Mouse (Mus musculus) brain, embryonic 18.5 days (tissue): ENCODE data around the gene Klhdc9.

Experiments
- DNase-seq: peaks from one replicate; pipeline ENCODE4 v3.0.0-alpha.2; 2012; ENCODE audit warnings: low read depth, low spot score

Klhdc9 gene

DNA sequence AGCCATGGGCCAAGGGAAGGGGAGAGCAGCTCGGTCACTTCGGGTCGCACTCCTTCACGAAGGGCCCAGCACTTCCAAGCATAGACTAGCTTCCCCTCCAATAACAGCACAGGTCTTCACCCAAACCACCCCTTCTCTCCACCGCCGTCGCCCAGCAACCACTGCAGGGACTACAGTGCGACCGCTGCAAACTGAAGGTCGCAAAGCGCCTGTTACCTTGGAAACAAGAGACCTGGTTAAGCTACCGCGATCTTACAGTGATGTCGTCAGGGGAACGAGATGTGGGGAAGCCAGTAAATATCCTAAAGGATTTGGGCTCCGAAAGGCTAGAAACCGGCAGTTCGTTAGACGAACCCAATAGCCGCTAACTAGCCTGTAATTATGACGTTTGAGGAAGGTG lies at the start of gene Klhdc9:
Gene Klhdc9 (minus strand): TSS at position 143 of the 400 bp plus-strand sequence.
- peak; percentile 92 for DNase-seq

DNA sequence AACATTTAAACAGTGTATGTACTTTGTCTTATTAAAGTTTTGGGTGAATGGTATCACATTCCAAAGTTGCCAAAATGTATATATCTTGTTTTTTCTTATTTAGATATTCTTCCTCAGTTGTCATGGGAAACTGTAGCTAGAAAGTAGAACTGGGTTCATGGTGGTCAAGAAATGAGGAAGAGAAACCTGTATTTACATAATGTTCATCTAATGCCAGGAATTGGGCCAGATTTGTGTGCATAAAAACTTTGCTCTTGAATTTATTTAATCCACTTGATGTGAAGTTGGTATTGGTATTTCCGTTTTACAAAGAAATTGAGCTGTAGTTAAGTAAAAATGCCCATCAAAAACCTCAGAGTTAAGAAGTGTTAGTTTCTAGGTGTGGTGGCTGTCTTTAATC lies 49.6 kb upstream of the Klhdc9 start:
- DNase-seq = no peak

DNA sequence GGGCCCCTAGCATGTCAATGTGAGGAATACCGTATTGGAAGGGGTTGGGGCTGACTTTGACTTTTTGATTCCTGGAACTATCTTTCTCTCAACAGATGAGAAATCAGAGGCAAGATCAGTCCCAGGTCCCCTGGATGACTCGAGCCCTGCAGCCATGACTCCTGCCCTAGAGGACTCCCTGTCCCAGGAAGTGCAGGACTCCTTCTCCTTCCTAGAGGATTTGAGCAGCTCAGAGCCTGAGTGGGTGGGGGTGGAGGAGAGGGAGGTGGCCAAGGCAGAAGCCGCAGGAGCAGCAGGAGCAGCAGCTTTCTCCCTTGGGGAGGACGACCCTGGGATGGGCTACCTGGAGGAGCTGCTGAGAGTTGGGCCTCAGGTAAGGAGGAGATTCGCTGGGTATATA lies 46.7 kb upstream of the Klhdc9 start:
- no peak for DNase-seq

DNA sequence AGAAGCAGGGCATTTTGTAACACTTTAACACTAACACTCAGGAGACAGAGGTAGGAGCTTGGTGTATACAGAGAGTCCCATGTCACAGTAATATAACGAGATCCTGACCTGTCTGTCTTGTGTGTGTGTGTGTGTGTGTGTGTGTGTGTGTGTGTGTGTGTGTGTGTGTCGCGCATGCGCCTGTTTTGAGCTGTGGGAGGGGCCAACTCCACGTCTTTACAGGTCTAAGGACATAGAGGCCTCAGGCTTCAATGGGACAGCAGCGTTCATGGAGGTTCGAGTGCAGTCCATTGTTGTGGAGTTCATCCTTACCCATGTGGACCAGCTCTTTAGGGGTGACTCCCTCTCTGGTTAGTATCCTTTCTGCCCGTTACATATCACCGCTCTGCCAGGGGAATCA lies 42.4 kb upstream of the Klhdc9 start:
- no peak for DNase-seq

DNA sequence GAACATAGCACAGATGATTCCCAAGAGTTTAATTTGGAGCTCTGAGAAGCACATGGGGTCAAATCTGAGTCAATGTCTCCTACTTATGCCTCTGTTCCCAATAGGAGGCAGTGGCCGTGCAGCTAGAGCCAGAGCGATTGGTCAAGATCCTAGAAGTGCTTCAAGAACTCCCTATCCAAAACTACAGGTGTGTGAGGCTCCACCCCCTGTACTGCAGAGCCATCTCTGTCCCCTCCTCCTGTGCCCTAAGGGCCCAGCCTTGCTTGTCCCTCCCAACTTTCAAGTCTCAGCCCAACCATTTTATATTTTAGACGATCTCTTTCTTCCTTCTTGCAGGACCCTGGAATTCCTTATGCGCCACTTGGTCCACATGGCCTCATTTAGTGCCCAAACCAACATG lies 41.2 kb upstream of the Klhdc9 start:
- DNase-seq = no peak

DNA sequence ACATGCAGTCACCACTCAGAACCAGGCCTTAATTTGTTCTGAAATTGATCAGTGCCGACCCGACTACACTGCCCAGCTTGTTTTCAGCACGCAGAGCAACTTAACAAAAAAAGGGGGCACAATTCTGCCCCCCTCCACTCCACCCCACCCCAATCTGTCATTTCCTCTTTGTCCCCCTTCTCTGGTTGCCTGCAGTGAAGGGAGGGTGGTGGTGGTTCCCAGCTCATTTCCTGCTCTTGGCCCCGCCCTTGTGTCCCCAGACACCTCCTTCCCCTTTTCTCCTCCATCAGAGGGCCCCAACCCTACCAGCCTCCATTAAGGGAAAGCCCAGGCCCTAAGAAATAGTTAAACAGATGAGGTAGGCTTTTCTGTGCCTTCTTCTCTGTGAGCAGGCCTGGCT lies 29.5 kb upstream of the Klhdc9 start:
- DNase-seq = no peak

DNA sequence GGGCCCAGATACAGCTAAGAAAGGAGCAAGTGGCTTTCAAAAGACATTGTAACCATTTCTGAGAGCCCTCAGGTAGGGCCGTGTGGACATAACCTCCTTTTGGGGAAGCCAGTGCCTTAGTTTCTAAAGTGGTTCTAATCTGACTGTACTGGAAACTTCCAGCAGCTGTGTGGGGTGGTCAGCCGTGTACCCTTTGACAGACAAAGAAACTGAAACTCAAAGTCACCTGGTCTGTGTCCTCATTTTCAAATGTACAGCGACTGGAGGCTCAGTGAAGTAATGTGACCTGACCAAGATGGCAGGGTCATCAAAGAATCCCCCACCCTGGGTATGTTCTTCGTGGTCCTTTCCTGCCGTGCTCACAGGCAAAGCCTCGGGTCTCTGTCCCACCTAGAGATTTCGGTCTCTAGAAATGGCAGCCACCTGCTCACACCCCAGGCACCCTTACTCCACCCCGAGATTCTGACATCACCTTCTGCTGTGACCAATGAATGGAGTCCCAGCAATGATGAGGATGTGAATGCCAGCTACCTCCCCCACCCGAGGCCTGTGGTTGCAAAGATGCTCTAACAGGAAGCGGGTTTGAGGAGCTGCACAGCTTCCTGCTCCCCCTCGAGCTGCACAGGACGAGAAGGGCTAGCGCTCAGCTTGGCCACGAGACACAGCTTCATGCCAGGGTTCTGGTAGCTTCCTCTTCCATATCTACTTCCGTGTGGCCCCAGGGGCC lies 27.9 kb upstream of the Klhdc9 start, which contains the start of gene Arhgap30:
Gene Arhgap30 (plus strand): TSS at position 579 of the 727 bp plus-strand sequence.
- no peak for DNase-seq

DNA sequence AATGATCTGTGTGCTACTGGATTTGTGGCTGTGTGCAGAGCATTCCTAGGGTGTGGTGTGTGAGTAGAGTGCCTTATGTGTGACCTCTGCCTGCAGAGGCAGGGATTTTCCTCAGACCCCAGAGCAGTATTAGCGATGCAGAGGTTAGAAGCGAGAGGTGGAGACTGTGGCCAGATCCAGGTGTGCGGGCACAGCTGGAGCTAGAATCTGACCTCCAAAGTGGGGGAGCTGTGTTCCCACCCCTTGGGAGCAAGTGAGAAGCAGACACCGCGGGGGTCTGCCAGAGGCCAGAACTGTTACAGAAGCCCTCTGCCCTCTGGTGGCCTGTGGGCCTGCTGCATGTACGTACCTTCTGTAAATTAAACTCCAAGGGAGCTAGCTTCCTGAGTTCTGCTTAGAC lies 26.5 kb upstream of the Klhdc9 start:
- no peak for DNase-seq

DNA sequence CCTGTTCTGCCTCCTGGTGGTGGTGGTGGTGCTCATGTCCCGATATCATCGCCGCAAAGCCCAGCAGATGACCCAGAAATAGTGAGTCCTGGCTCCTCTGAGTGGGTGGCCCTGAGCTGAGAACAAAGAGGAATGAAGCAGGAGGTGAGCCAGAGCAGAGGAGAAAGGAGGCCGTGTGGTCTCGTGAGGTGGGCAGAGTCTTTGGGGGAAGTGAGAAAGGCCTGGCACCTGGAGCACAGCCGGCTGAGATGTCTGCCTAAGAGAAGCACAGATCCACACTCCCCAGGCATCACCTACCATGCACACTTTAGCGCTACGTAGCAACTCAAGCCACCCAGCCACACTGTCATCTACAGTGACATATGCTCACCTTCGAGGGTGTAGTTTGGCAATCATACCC lies 24.6 kb upstream of the Klhdc9 start:
- DNase-seq = no peak

DNA sequence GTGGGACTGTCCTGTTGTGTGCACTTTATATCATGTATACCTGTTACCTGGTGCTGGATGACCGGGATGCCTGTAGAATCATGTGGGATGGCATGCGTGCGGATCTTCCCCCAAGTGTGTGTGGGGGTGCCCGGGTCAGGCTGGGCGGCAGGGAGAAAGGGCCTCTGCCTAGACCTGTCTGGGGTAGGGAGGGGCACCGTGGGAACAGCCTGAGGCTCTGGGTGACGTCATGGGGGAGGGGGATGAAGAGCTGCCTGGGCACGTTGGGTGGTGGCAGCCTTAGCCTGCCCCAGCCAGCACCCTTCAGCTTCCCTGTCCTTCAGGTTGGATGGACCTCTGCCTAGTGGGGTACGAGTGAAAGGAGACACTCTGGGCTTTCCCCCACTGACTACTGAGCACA lies 23.8 kb upstream of the Klhdc9 start:
- DNase-seq = no peak

DNA sequence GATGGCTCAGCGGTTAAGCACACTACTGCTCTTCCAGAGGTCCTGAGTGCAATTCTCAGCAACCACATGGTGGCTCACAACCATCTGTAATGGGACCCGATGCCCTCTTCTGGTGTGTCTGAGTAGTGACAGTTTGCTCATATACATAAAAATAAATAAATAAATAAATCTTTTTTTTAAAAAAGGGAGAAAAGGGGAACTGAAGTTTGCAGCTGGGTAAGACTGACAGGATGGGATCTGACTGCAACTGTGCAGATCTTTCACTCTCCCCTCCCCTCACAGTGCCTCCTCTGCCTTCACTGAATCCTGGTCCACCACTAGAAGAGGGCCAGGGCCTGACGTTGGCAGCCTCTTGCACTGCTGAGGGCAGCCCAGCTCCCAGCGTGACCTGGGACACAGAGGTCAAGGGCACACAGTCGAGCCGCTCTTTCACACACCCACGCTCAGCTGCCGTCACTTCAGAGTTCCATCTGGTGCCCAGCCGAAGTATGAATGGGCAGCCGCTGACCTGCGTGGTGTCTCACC lies 21.6 kb upstream of the Klhdc9 start:
- DNase-seq = no peak

DNA sequence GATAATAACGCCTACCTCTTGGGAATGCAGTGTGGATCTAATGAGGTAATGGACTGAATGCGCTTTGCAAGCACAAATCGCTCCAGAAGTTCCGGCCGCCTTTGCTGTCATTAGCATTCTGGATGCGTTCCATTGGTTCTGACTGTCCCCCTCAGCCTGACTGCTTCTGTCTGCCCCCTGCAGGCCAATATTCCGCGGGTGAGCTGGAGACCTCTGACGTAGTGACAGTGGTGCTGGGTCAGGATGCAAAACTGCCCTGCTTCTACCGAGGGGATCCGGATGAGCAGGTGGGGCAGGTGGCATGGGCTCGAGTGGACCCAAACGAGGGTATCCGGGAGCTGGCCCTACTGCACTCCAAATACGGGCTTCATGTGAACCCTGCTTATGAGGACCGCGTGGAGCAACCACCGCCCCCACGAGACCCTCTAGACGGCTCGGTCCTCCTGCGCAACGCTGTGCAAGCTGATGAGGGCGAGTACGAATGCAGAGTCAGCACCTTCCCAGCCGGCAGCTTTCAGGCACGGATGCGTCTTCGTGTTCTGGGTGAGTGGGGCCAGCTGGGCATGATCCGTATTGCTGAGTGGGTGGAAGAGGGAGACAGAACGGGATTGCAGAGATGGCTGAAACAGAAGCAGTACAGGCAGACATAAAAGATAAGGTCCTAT lies 19.5 kb upstream of the Klhdc9 start:
- peak; percentile 50 for DNase-seq

DNA sequence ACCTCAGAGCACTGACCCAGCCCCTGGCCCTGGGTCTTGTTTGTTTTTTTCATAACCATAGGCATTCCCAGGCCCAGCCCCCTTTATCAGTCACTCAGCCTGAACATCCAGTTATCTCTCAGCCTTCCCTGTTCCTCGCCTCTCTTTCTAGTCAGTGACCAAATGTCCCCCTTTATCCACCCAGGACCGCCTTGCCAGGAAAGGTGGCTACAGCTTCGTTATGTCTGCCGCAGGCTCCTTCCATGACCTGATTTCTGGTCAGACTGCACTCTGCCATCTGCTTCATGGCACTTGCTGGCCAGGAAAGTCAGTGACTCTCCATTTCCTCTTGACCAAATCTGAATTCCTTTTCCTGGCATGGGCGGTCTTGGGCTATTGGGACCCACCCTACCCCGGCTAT lies 17.7 kb upstream of the Klhdc9 start:
- DNase-seq = no peak

DNA sequence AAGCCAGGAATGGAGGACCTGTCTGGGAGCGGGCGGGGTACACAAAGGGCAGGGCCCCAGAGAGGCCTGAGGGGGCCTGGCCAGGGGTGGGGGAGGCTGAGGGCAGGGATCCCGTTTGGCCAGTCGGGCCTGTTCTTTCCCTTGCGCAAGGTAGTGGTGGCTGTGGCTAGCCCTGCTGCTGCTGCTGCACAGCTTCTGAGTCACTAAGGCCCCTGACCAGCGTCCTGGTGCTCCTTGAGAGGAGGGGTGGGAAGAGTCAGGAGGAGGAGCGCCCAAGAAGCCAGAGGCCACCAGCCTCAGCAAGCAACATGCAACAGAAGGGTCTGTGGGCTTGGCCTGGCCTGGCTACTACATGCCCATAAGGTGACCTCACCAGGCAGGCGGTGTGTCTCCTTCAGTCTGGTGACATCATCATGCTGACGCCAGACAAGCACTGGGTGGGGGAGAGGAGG lies 15.1 kb upstream of the Klhdc9 start:
- DNase-seq = no peak

DNA sequence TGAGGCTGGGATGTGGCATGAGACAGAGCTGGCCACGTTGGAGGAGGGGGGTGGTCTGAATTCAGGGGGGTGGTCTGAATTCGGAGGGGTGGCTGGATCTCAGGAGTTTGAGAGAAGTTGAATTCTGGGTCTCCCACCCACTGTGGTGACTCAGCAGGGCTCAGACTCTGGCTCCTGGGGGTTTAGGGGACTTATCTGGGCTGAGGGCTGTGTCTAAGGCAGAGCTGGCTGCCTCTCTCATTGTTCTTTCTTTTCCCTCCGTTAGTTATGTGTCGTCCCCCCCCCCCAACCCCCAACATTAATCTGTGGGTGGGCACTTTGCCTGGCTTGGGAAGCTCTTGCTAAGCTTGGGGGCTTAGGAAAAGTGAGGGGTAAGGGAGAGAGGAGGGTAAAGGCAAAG lies 13.3 kb upstream of the Klhdc9 start:
- DNase-seq = no peak

DNA sequence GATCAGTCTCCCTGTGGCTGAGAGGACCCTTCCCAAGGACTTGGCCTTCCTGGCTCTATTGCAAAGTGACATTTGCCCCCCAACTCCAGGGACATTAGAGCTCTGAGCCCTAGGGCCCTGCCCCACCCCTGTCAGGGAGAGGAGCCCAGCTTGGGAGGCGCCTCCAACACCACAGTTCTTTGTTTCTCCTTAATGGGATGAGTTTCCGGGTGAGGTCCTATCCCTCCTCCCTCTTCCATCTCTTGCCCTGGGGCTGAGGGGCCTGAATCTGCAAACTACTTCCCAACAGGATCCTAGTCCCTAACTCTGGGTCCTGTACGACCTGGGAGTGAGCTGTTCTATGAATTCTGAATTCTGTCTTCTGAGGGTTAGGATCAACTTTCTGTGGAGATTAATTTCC lies 12.3 kb upstream of the Klhdc9 start:
- no peak for DNase-seq

DNA sequence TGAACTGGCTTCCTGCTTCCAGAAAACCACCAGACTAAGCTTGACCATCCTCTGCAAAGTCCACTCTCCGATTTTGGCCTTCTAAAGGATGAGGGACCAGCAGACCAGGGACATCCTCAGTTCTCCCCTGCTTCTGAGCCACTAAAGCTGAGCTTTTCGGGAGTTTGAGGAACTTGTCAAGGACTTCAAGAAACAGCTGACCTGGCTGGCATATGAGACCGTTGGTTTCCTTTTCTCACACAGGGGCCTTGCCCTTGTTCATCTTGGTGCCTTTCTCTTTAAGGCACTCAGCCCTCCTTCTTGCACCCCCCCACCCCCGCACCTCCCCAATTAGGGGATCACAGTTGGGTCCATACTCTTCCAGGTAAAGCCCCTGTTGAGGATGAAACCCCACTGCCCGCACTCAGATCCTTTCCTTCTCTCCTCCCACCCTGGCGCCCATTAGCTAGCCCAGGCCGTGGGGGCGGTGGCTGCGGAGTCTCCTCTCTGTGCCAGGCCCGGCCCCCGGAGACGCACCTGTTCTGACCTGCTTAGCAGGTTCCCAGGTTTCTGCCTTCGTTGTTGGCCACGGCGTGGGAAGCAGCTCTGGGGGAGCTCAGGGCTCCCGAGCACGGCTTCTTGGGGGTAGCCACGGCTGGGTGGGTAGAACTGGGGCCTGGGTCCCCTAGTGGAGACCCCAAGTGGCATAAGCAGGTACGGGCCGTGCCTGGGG lies 9.4 kb upstream of the Klhdc9 start, which contains the start of gene Nectin4:
Gene Nectin4 (plus strand): TSS at position 255 of the 712 bp plus-strand sequence.
- no peak for DNase-seq

DNA sequence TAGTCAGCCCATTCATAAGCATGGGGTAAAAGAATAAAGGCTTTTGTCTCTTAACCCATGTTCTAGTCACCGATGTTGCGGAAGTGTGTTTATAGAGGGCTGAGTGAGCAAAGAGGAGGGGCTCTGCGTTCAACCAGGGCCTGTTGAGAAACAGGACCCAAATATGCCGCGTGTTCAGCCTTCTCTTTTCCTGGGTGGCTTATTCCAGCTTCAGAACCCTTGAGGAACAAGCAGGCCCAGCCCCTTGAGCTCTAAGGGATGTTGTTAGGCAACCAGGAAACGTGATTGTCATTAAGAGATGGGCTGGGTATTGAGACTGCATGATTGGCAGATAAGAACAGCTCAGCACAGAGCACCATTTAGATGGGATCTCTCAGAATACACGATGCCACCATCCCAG lies 5.3 kb upstream of the Klhdc9 start:
- no peak for DNase-seq

DNA sequence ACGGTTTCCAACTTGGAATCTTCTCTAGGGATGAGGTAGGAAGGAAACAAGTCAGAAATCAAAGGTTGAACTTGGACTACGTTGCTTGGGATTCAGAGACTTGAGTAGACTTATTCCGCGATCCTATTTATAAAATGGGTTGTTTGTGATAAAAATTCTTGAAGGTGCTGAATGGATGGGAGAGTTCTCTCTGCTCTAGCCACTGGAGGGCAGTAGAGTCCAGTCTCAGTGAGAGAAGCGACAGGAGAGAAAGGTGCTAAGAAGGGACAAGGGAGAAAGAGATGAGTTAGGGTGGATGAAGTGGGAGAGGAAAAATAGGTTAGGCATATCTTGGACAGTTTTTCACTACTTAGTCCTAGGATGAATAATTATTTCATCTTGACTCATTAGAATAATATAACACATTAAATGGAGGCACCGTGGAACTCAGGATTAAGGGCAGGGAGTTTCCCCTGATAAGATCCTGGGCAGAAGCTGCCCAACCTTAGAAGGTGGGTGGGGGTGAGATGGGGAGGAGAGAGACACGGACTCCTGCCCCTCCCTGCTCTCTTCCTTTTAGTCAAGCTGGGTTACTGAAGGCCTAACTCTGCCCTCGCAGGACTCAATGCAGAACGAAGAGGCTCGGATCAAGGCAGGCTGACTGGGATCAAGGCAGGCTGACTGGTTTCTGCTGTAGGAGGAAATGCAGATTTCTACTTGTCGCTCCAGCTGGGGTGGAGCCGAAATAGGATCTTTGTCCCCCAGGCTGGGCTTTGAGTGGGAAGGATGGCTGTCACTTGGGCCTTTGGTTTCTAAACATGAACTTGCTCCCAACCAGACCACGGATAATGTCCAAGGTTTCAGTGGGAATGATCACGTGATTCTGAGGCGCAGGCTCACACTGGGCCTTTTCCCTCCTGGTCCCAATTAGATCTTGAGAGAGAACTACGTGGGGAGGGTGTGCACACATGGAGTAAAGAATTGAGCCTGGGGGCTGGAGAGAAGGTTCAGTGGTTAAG lies 807 bp upstream of the Klhdc9 start:
- DNase-seq = peak; percentile 74

DNA sequence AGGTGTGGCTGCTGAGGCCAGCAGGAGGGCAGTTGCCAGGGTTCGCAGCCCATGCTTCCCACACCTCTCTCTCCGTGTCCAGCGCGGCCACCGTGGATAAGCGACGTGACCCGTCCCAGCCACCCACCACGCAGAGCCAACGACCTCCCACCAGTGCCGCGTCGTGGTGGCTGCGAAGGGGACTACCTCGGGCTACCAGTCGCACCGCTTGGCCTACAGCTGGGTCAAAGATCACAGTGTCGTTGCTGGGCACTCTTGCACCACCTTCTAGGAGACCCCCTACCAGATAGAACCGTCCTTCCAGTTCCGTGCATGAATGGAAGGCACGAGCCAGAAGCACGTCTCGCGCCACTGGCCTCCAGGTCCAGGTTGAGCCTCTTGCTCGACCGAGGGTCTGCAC lies 345 bp downstream of the Klhdc9 start:
- no peak for DNase-seq

DNA sequence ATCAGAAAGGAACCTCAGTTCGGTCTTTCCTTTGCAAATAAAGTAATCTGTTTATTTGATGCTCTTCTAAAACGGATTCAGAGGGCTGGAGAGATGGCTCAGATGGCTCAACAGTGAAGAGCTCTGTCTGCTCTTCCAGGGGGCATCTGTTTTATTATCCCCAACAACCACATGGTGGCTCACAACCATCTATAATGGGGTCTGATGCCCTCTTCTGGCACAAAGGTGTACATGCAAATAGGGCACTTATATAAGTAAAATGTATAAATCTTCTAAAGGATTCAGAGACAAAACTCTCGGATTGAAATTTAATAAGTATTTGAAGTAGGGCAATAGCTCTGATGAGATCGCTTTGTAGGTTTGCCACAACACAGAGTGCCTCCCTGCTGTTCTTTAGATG lies 2.2 kb downstream of the Klhdc9 start:
- DNase-seq = no peak
